Mouse (Mus musculus) erythroblast, embryonic 14.5 days (primary cell): ENCODE measurements around the gene Yif1b.

ENCODE experiments used
- GATA1 ChIP-seq: IDR thresholded peaks from 2 replicates; pipeline ENCODE4 v1.6.1; 2012; ENCODE audit warnings: low read length, inconsistent platforms, mixed read lengths
- TAL1 ChIP-seq: IDR thresholded peaks from 3 replicates; pipeline ENCODE4 v1.6.1; 2012; ENCODE audit warnings: low read length, inconsistent platforms, mixed read lengths

GRCm38 (mm10) chr7:29280801-29281200 lies 42.7 kb downstream of the Yif1b start:
- TF ChIP-seq GATA1 (no peak), TAL1 (no peak)
